Mouse (Mus musculus) CH12.LX (cell line): ENCODE results near the gene Gramd1b. TPM values are rescaled to one million over a fixed set of nuclear protein-coding genes. Genes with fewer than 3 reads are reported as not detected.

Experiments used
- DNase-seq: peaks from one replicate; pipeline ENCODE4 v3.0.0-alpha.2; 2013; ENCODE audit errors: extremely low read depth
- H3K27ac ChIP-seq: 2 replicates; pipeline ENCODE4 v1.5.1; 2012; ENCODE audit warnings: low read depth, mild to moderate bottlenecking, control low read depth, moderate library complexity; ENCODE audit not compliant: insufficient read depth
- H3K27me3 ChIP-seq: replicated peaks from 2 replicates; pipeline ENCODE3; 2012; ENCODE audit warnings: inconsistent platforms
- H3K36me3 ChIP-seq, 2 experiments: replicated peaks in 1 of 2; 2 replicates each; pipeline versions ENCODE3 to v1.6.1; 2012; ENCODE audit warnings: inconsistent platforms in 1 of 2, low read length in 1 of 2, mild to moderate bottlenecking in 1 of 2, mixed read lengths in 1 of 2, moderate library complexity in 1 of 2; ENCODE audit not compliant: control insufficient read depth in 1 of 2, insufficient read depth in 1 of 2
- H3K4me1 ChIP-seq, 2 experiments: 2 replicates each; pipeline ENCODE4 v1.6.1; 2012; ENCODE audit warnings: inconsistent platforms in 1 of 2, moderate library complexity in 1 of 2; ENCODE audit not compliant: insufficient read depth in 2 of 2, control insufficient read depth in 1 of 2
- H3K4me2 ChIP-seq: 2 replicates; pipeline ENCODE4 v1.6.1; 2012; ENCODE audit warnings: low read depth, mild to moderate bottlenecking, control low read depth; ENCODE audit not compliant: poor library complexity, insufficient read depth, severe bottlenecking
- H3K4me3 ChIP-seq, 3 experiments: fragments of 150-350 bp in 1 of 3; sonication (generic) in 1 of 3; replicated peaks in 1 of 3; 2 replicates each; pipeline versions ENCODE3 to v1.5.1; 2011 to 2012; ENCODE audit warnings: low read depth in 2 of 3, low read length in 2 of 3, mild to moderate bottlenecking in 2 of 3, moderate library complexity in 2 of 3, control low read depth in 1 of 3, improper control_type of control experiment in 1 of 3, inconsistent platforms in 1 of 3, mixed read lengths in 1 of 3; ENCODE audit not compliant: poor library complexity in 1 of 3
- H3K79me2 ChIP-seq: replicated peaks from 2 replicates; pipeline ENCODE4 v1.6.1; 2012; ENCODE audit warnings: mild to moderate bottlenecking, moderate library complexity; ENCODE audit not compliant: control insufficient read depth, poor library complexity, insufficient read depth, severe bottlenecking; ENCODE audit errors: extremely low read depth
- H3K9ac ChIP-seq: 2 replicates; pipeline ENCODE4 v1.6.1; 2012; ENCODE audit warnings: low read depth, mild to moderate bottlenecking, control low read depth, moderate library complexity; ENCODE audit not compliant: insufficient read depth
- H3K9me3 ChIP-seq: replicated peaks from 2 replicates; pipeline ENCODE3; 2012; ENCODE audit warnings: low read length, inconsistent platforms, mixed read lengths
- BHLHE40 ChIP-seq: IDR thresholded peaks from 2 replicates; pipeline ENCODE4 v1.6.1; 2011; ENCODE audit warnings: mild to moderate bottlenecking, low read depth, low read length, improper control_type of control experiment
- E2F4 ChIP-seq: IDR thresholded peaks from 2 replicates; pipeline ENCODE4 v1.6.1; 2011; ENCODE audit warnings: low read depth, low read length, improper control_type of control experiment; ENCODE audit not compliant: insufficient replicate concordance
- ELF1 ChIP-seq: IDR thresholded peaks from 2 replicates; pipeline ENCODE4 v1.6.1; 2014; ENCODE audit warnings: low read depth, mild to moderate bottlenecking, inconsistent platforms, low read length, improper control_type of control experiment
- EP300 ChIP-seq: IDR thresholded peaks from 2 replicates; pipeline ENCODE4 v1.6.1; 2011; ENCODE audit warnings: low read length, improper control_type of control experiment
- ETS1 ChIP-seq: conservative IDR thresholded peaks from 2 replicates; pipeline ENCODE4 v1.6.1; 2012; ENCODE audit warnings: low read depth, mild to moderate bottlenecking, inconsistent platforms, low read length, improper control_type of control experiment, moderate library complexity
- GABPA ChIP-seq: IDR thresholded peaks from 2 replicates; pipeline ENCODE4 v1.6.1; 2012; ENCODE audit warnings: low read depth, low read length, improper control_type of control experiment, inconsistent platforms; ENCODE audit not compliant: insufficient replicate concordance
- IRF4 ChIP-seq: IDR thresholded peaks from 2 replicates; pipeline ENCODE4 v1.6.1; 2014; ENCODE audit warnings: low read depth, mild to moderate bottlenecking, inconsistent platforms, low read length, improper control_type of control experiment
- MAFK ChIP-seq: IDR thresholded peaks from 2 replicates; pipeline ENCODE4 v1.6.1; 2011; ENCODE audit warnings: low read length, improper control_type of control experiment; ENCODE audit not compliant: insufficient replicate concordance
- MAX ChIP-seq: IDR thresholded peaks from 2 replicates; pipeline ENCODE4 v1.6.1; 2011; ENCODE audit warnings: low read length, improper control_type of control experiment
- MAZ ChIP-seq: IDR thresholded peaks from 2 replicates; pipeline ENCODE4 v1.6.1; 2012; ENCODE audit warnings: low read depth, mild to moderate bottlenecking, inconsistent platforms, low read length, improper control_type of control experiment, moderate library complexity
- MEF2A ChIP-seq: IDR thresholded peaks from 2 replicates; pipeline ENCODE4 v1.6.1; 2014; ENCODE audit warnings: low read depth, mild to moderate bottlenecking, inconsistent platforms, low read length, improper control_type of control experiment, borderline replicate concordance
- MXI1 ChIP-seq: IDR thresholded peaks from 2 replicates; pipeline ENCODE4 v1.6.1; 2011; ENCODE audit warnings: mild to moderate bottlenecking, low read depth, low read length, improper control_type of control experiment
- PAX5 ChIP-seq: IDR thresholded peaks from 2 replicates; pipeline ENCODE4 v1.6.1; 2012; ENCODE audit warnings: low read length, inconsistent platforms, mixed read lengths
- POLR2AphosphoS2 ChIP-seq: IDR thresholded peaks from 2 replicates; pipeline ENCODE4 v1.6.1; 2011; ENCODE audit warnings: low read depth, low read length, improper control_type of control experiment
- RAD21 ChIP-seq: IDR thresholded peaks from 2 replicates; pipeline ENCODE4 v1.6.1; 2011; ENCODE audit warnings: low read depth, mild to moderate bottlenecking, low read length, improper control_type of control experiment, moderate library complexity
- SIN3A ChIP-seq: IDR thresholded peaks from 2 replicates; pipeline ENCODE4 v1.6.1; 2012; ENCODE audit warnings: low read length, improper control_type of control experiment, inconsistent platforms
- SMC3 ChIP-seq: IDR thresholded peaks from 2 replicates; pipeline ENCODE4 v1.6.1; 2011; ENCODE audit warnings: low read depth, low read length, improper control_type of control experiment
- UBTF ChIP-seq: IDR thresholded peaks from 2 replicates; pipeline ENCODE4 v1.6.1; 2012; ENCODE audit warnings: low read depth, mild to moderate bottlenecking, inconsistent platforms, low read length, improper control_type of control experiment, moderate library complexity
- ZKSCAN1 ChIP-seq: IDR thresholded peaks from 2 replicates; pipeline ENCODE4 v1.6.1; 2012; ENCODE audit warnings: low read depth, inconsistent platforms, low read length, improper control_type of control experiment, borderline replicate concordance
- ZMIZ1 ChIP-seq: IDR thresholded peaks from 2 replicates; pipeline ENCODE4 v1.6.1; 2012; ENCODE audit warnings: low read depth, mild to moderate bottlenecking, inconsistent platforms, low read length, improper control_type of control experiment
- ZNF384 ChIP-seq: IDR thresholded peaks from 2 replicates; pipeline ENCODE4 v1.6.1; 2012; ENCODE audit warnings: low read depth, low read length, improper control_type of control experiment, inconsistent platforms
- dilution Hi-C: fragments of 300-500 bp; cut with MboI; formaldehyde crosslinking; loops from 2 replicates; pipeline ENCODE4 v1.14.3; 2020; ENCODE audit warnings: low sequenced_read_pairs; ENCODE audit not compliant: extremely low pct_unique_long_range_greater_than_20kb, extremely low pct_ligation_motif_present
- in situ Hi-C: fragments of 300-500 bp; cut with MboI; formaldehyde crosslinking; loops from 3 replicates; pipeline ENCODE4 v1.14.3; 2019; ENCODE audit warnings: low sequenced_read_pairs, low pct_ligation_motif_present, low pct_unique_long_range_greater_than_20kb, mixed read lengths
- polyA plus RNA-seq: library from polyadenylated mRNA; unstranded; fragments of >175 nt; gene quantifications from 2 replicates; pipeline ENCODE4 v1.2.1, GENCODE M21; 2012; ENCODE audit warnings: low read depth; ENCODE audit not compliant: insufficient read length
- total RNA-seq, 2 experiments: library from RNA; depleted of rRNA; stranded (reverse); fragments of 300-350 nt in 1 of 2; fragments of >200 nt in 1 of 2; gene quantifications; 2 replicates each; pipeline ENCODE4 v1.2.3; 2012 to 2014

The Gramd1b gene
- total and polyA plus RNA-seq, 3 experiments = 13.3 to 40.8 (median 16.7) TPM

DNA sequence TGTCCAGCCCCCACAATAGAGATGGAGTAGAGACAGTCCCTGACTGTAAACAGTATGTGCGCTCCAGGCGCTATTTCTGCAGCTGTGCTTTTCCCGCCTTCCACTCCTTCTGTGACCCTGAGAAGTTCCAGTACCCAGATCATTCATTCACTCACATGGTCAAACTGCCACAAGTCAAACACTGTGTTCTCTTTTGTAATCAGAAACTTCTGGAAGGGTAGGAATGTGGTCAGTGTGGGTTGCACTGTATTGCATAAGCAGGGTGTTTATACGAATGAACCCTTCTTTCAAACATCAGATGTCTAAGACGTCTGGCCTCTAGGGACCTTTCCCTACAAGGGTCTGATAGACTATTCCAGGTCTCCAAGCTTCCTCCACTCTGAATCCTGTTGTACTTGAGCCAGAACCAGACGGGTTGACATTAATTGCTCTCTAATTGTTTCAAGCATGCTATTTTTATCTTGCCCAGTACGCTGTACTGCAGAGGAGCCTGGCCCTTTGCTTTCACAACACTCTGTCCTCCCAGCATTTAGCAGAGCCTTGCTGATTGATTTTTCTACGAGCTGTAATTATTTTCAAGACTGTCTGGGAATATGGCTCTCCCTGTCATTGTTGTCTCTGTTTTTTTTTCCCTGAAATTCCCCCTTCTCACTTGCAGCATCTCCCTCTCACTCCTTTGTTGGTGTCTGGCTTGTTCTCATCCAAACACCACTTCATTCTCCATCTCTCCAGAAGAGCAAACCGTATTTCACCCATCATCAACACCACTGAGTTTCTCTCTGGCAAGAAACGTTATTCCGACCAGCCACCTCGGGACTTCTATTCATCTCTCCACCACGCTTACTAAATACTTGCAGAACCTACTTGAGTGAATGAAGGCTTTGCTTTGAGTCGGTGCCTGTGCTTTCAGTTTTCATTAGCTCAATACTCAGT, 44.1 kb upstream of the Gramd1b start:
- dilution Hi-C loops (no loop called here), in situ Hi-C loops (loop anchor here (25.0 kb wide), 1 partner anchor 338 kb away; no protein-coding TSS in a partner anchor)
- Histone ChIP-seq H3K9me3 (no peaks in the 10 kb centered on the region), H3K27ac (no peak overlapping the region), H3K4me2 (peak overlapping the region; percentile 32; the same call in 1 of the 2 replicates), H3K4me3 (no peak overlapping the region), H3K9ac (peak overlapping the region; percentile 25; the same call in 1 of the 2 replicates), H3K79me2 (no peaks in the 10 kb centered on the region), H3K27me3 (no peaks in the 10 kb centered on the region), H3K4me1 (peaks cover 10 to 40% of the 10 kb centered on the region in 2 experiments), H3K36me3 (no peaks in the 10 kb centered on the region)
- no peak for DNase-seq
- TF ChIP-seq SIN3A (no peak), MAFK (no peak), MXI1 (no peak)

DNA sequence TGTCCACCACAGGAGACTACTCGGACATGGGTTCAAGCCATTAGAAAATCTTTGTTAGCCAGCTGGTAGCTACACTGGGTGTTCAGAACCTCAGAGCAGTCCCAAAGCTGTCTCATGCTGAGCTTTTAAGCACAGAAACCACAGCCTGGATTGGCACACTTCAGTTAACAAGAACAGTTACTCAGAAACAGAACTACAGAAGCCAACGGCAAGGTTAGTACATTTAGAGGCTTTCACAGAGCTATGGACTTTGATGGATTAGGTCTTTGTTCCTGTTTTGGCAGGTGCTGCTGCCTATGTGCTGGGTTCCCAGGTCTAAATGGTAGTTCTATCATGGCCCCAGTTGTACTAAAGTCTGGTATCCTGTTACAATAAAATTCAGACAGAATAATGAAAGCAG, 40.1 kb upstream of the Gramd1b start:
- no peaks in the 10 kb centered on the region for H3K9me3 ChIP-seq
- H3K27ac ChIP-seq = no peak overlapping the region
- H3K27me3 ChIP-seq = no peaks in the 10 kb centered on the region
- H3K36me3 ChIP-seq = no peaks in the 10 kb centered on the region
- H3K9ac ChIP-seq = no peak overlapping the region
- no peak for DNase-seq
- TF ChIP-seq BHLHE40 (no peak), RAD21 (no peak), ETS1 (no peak), PAX5 (no peak), SMC3 (no peak)
- TF ChIP-seq, all 38 proteins: peak for 0
- dilution Hi-C loops (no loop called here), in situ Hi-C loops (no loop called here)
- Histone ChIP-seq H3K4me2 (no peak overlapping the region), H3K79me2 (no peaks in the 10 kb centered on the region), H3K4me3 (no peak overlapping the region), H3K4me1 (peaks cover 8 to 16% of the 10 kb centered on the region in 2 experiments)

DNA sequence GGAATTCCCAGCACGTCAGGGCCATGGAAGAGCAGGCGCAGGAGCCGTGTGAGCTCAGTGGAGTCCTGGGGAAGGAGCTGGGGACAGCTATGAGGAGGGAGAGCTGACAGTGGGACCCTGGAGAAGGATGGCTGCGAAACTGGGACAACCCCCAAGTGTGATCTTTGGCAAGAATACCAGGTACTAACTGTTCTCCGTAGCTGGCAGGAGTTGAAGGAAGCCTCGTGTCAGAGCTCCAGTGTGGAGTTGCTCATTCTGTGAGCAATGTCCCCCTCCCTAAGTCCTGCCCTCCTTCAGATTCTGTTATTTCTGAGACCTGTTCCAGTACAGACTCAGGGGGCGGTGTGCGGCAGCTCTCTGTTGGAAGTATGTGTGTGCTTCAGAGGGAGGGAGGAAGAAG, 36.9 kb upstream of the Gramd1b start:
- Histone ChIP-seq H3K4me2 (no peak overlapping the region), H3K27me3 (no peaks in the 10 kb centered on the region), H3K79me2 (no peaks in the 10 kb centered on the region), H3K4me1 (peaks cover 2 to 23% of the 10 kb centered on the region in 2 experiments; a peak in 3 of 4 replicates), H3K4me3 (no peak overlapping the region), H3K9me3 (no peaks in the 10 kb centered on the region)
- dilution Hi-C loops = no loop called here
- no peak for DNase-seq
- TF ChIP-seq GABPA (no peak), ETS1 (no peak), SIN3A (no peak), ELF1 (no peak), UBTF (no peak), ZNF384 (no peak), IRF4 (no peak), E2F4 (no peak), MEF2A (no peak), POLR2AphosphoS2 (no peak), BHLHE40 (no peak), MAZ (no peak), MAX (no peak), ZKSCAN1 (no peak), PAX5 (no peak), EP300 (no peak), ZMIZ1 (no peak), MXI1 (no peak)
- TF ChIP-seq, all 38 proteins: peak for 0
- in situ Hi-C loops = no loop called here
- no peak overlapping the region for H3K27ac ChIP-seq
- H3K9ac ChIP-seq = no peak overlapping the region
- H3K36me3 ChIP-seq = no peaks in the 10 kb centered on the region
